Mouse (Mus musculus) neural tube, postnatal 0 days (tissue): ENCODE data around the gene BC048679. TPM values are rescaled to one million over a fixed set of nuclear protein-coding genes. Genes with fewer than 3 reads are reported as not detected.

Source experiments
- microRNA counts: library from miRNA; unstranded; fragments of <30 nt; microRNA quantifications from one replicate; lab custom pipeline; 2015
- polyA plus RNA-seq: library from polyadenylated mRNA; unstranded; fragments of >200 nt; fragmentation: Nextera tagmentation; extraction: Ambion mirVana; gene quantifications from 2 replicates; pipeline ENCODE4 v1.2.1, GENCODE M21; 2015

The BC048679 gene
- not detected in 2 replicates for polyA plus RNA-seq

DNA sequence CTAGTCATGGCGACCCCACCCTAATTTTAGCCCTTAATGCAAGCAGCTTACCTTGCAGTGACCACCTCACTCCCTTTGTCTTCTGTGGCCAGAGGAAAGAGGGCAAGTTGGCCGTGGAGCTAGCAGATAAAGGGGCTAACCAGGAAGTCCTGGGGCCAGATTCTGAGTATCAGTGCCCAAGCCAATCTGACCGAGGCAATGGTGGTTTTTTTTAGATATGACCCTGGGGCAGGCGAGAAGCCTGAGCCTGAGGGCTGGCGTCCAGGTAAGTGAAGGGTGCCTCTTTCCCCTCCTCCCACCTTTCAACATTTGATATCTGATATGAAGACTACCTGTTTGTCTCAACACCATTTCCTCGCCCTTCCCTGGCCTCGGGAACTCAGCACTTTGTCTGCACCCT is at the start of gene BC048679:
BC048679 (minus strand) TSS at position 101 of the 400 bp plus-strand sequence.

DNA sequence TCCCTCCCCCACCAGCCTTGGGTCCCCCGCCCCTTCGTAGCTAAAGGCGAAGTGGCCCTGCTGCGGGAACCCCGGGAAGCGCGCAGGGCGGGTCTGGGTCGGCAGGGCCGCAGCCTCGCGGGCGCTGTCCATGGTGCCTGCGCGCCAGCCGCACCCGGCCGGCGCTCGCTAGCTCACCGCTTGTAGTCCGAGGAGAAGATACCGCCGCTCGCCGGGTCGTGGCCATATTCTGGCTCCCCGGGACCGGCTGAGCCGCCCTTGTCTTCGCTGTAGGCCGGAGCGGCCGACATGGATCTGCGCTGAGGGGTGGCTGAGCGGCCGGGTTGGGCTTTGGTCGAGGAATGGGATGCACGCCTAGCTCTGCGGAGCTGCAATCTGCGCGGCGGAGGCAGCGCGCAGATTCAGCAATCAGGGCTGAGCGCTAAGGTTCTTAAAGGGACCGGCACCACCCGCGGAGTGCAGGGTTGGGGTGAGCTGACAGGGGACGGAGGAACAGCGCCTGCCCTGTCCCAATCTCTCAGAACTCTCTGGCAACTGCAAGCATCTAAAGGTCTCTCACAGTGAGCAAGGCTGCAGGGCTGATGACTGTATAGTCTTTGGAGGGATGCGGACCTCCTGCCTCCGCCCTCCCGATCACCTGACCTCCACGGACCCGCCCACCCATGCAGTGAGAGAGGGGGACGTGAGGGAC is 4.6 kb downstream of the BC048679 start, which contains the start of gene Ap3b2:
Ap3b2 (minus strand) TSS at position 595 of the 691 bp plus-strand sequence.

DNA sequence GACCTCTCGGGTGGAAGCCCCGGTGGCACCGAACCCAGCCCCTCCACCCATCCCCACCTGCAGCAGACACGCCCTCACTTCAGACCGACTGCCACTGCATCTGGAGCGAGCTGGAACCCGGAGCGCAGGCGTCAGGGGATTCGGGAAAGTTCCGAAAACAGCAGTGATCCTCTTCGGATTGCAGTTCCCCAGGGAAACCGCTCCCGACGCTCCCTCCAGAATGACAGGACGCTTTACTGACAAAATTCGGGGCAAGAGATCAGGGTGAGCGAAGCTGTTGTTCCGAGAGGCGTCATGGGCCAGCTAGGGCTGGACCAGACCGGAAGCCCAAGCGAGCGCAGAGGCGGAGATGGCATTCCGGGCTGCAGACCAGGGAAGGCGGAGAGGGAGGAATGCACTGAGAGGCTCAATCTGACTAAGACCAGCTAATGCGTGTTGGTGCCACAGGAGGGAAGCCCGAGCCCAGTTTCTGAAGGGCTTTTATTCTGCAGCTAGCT is 42.9 kb downstream of the BC048679 start, which contains the start of gene Cpeb1:
Cpeb1 (minus strand) TSS at position 311 of the 497 bp plus-strand sequence.

MicroRNAs encoded within 50 kb of the gene (microRNA counts, 519-probe panel; counts per million panel counts)
- microRNA mmu-miR-1839-3p (lab: Ali Mortazavi, UCI) (40.5 counts per million), microRNA mmu-miR-1839-5p (lab: Ali Mortazavi, UCI) (4,416 counts per million, percentile 46 among the panel's probes with 10 or more counts)

Other genes with a start within 250 kb of the BC048679 start
- gene Rps17, start 153.0 kb downstream of the BC048679 start, polyA plus RNA-seq: 719 and 733 TPM in 2 replicates
- gene Cpeb1, start 42.8 kb downstream of the BC048679 start, polyA plus RNA-seq: 7.9 and 11.4 TPM in 2 replicates
- 99.0 and 115 TPM in 2 replicates for gene Ap3b2, start 4.4 kb downstream of the BC048679 start, polyA plus RNA-seq
- gene Fsd2, start 68.7 kb upstream of the BC048679 start, polyA plus RNA-seq: 0.17 and 0.23 TPM in 2 replicates
- gene Whamm, start 73.0 kb upstream of the BC048679 start, polyA plus RNA-seq: 8.3 and 8.9 TPM in 2 replicates
- 39.0 and 40.8 TPM in 2 replicates for gene Homer2, start 209.2 kb upstream of the BC048679 start, polyA plus RNA-seq